Mouse (Mus musculus): ENCODE data around the gene Clock. TPM values are rescaled to one million over a fixed set of nuclear protein-coding genes. Genes with fewer than 3 reads are reported as not detected.

Clock gene
- total and polyA plus RNA-seq, 2 experiments from 2014 or later, result 8.2 to 29.3 TPM

DNA sequence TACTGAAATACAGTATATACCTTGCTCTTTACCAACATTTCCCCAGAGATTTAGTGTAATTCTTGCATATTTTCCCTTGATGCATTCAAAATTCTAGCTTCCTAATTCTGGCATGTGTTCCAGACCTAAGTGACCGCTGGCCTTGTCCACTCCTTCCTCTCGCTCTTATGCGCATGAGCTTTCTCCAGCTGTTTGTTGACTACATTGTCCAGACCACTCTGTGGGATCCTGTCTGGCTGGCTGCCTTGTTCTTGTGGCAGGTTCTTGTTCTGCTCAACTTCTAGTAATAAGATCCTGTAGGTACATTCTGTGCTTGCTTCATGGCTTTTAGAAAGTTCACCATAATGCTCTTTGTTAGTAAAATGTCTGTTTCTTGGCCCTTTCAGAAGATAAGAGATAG, 101.4 kb downstream of the Clock start:
- Histone ChIP-seq H3K4me3 (ENCODE audit: low read depth, low read length) (no peak overlapping the region), H3K9ac (replicated peaks; ENCODE audit: low read depth, low read length) (no peak overlapping the region), H3K27me3 (ENCODE audit: control insufficient read depth, insufficient read depth, low read length) (no peaks in the 10 kb centered on the region), H3K36me3 (replicated peaks; ENCODE audit: control insufficient read depth, insufficient read depth, low read length) (peaks cover 75% of the 10 kb centered on the region), H3K27ac (ENCODE audit: low read depth) (no peak overlapping the region), H3K9me3 (replicated peaks; ENCODE audit: control insufficient read depth, low read length) (no peaks in the 10 kb centered on the region), H3K4me2 (ENCODE audit: low read depth, low read length) (no peak overlapping the region), H3K4me1 (ENCODE audit: control insufficient read depth, insufficient read depth) (no peaks in the 10 kb centered on the region)
- TF ChIP-seq EP300 (IDR thresholded peaks at IDR 0.05; ENCODE audit: low read depth) (no peak), CTCF (IDR thresholded peaks at IDR 0.05; ENCODE audit: low read depth) (no peak)
- 58% methylated on average over 3 of the region's 3 CpGs for WGBS
- ATAC-seq (ENCODE audit: insufficient read depth, low read depth) (no peak), DNase-seq (ENCODE audit: low spot score) (peak; percentile 26)

DNA sequence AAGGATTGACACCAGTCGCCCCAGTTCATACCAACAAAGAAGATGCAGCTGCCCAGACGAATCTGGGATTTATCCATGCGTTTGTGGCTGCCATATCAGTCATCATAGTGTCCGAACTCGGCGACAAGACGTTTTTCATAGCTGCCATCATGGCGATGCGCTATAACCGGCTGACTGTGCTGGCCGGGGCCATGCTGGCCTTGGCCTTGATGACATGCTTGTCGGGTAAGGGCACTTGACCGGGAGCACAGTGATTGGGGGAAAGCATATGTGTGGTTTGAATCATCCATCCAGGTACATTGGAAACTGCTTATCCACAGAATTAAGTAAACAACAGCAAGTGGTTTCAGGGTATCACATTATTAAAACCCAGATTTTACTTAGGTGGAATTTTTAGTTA, 105.2 kb downstream of the Clock start:
- 87% methylated on average over 13 of the region's 13 CpGs for WGBS
- DNase-seq (ENCODE audit: low spot score), result no peak
- Histone ChIP-seq H3K4me1 (ENCODE audit: control insufficient read depth, insufficient read depth) (no peaks in the 10 kb centered on the region), H3K27ac (ENCODE audit: low read depth) (no peak overlapping the region), H3K27me3 (ENCODE audit: control insufficient read depth, insufficient read depth, low read length) (no peaks in the 10 kb centered on the region), H3K4me2 (ENCODE audit: low read depth, low read length) (no peak overlapping the region), H3K9me3 (replicated peaks; ENCODE audit: control insufficient read depth, low read length) (no peaks in the 10 kb centered on the region), H3K9ac (replicated peaks; ENCODE audit: low read depth, low read length) (no peak overlapping the region), H3K36me3 (replicated peaks; ENCODE audit: control insufficient read depth, insufficient read depth, low read length) (peaks cover 44% of the 10 kb centered on the region), H3K4me3 (ENCODE audit: low read depth, low read length) (no peak overlapping the region)
- no peak for ATAC-seq (ENCODE audit: insufficient read depth, low read depth)
- TF ChIP-seq CTCF (IDR thresholded peaks at IDR 0.05; ENCODE audit: low read depth), result no peak
- TF ChIP-seq EP300 (IDR thresholded peaks at IDR 0.05; ENCODE audit: low read depth), result no peak

GRCm38 (mm10) chr5:76194377-76194945, 110.1 kb downstream of the Clock start:
- H3K4me1 ChIP-seq (ENCODE audit: control insufficient read depth, insufficient read depth), result peaks cover 16% of the 10 kb centered on the region
- no peak for TF ChIP-seq CTCF (IDR thresholded peaks at IDR 0.05; ENCODE audit: low read depth)
- no peak for TF ChIP-seq EP300 (IDR thresholded peaks at IDR 0.05; ENCODE audit: low read depth)
- 34% methylated on average over 6 of the region's 6 CpGs for WGBS
- no peak overlapping the region for H3K4me3 ChIP-seq (ENCODE audit: low read depth, low read length)
- DNase-seq (ENCODE audit: low spot score) (peak; percentile 14), ATAC-seq (ENCODE audit: insufficient read depth, low read depth) (no peak)
- 0 out of 2 replicates have a peak overlapping the region, but pooled peaks have one; percentile 15 for H3K4me2 ChIP-seq (ENCODE audit: low read depth, low read length)
- no peaks in the 10 kb centered on the region for H3K9me3 ChIP-seq (replicated peaks; ENCODE audit: control insufficient read depth, low read length)
- H3K27ac ChIP-seq (ENCODE audit: low read depth), result peak overlapping the region; percentile 35; the same call in 1 of the 2 replicates
- H3K9ac ChIP-seq (replicated peaks; ENCODE audit: low read depth, low read length), result no peak overlapping the region
- no peaks in the 10 kb centered on the region for H3K27me3 ChIP-seq (ENCODE audit: control insufficient read depth, insufficient read depth, low read length)
- H3K36me3 ChIP-seq (replicated peaks; ENCODE audit: control insufficient read depth, insufficient read depth, low read length), result peaks cover 7% of the 10 kb centered on the region; the same call in 1 of the 2 replicates

- Histone ChIP-seq H3K9ac (replicated peaks; ENCODE audit: low read depth, low read length) (no peak overlapping the region), H3K4me1 (ENCODE audit: control insufficient read depth, insufficient read depth) (peaks cover 16% of the 10 kb centered on the region), H3K4me2 (ENCODE audit: low read depth, low read length) (no peak overlapping the region), H3K27ac (ENCODE audit: low read depth) (no peak overlapping the region), H3K36me3 (replicated peaks; ENCODE audit: control insufficient read depth, insufficient read depth, low read length) (0 out of 2 replicates have a peak, but pooled peaks cover 4% of the 10 kb centered on the region), H3K4me3 (ENCODE audit: low read depth, low read length) (no peak overlapping the region), H3K9me3 (replicated peaks; ENCODE audit: control insufficient read depth, low read length) (no peaks in the 10 kb centered on the region), H3K27me3 (ENCODE audit: control insufficient read depth, insufficient read depth, low read length) (no peaks in the 10 kb centered on the region)
- no peak for ATAC-seq (ENCODE audit: insufficient read depth, low read depth)
- TF ChIP-seq EP300 (IDR thresholded peaks at IDR 0.05; ENCODE audit: low read depth) (no peak), CTCF (IDR thresholded peaks at IDR 0.05; ENCODE audit: low read depth) (no peak)
- no peak for DNase-seq (ENCODE audit: low spot score)
These were observed 111.5 kb downstream of the Clock start for GRCm38 (mm10) chr5:76193075-76193474.

DNA sequence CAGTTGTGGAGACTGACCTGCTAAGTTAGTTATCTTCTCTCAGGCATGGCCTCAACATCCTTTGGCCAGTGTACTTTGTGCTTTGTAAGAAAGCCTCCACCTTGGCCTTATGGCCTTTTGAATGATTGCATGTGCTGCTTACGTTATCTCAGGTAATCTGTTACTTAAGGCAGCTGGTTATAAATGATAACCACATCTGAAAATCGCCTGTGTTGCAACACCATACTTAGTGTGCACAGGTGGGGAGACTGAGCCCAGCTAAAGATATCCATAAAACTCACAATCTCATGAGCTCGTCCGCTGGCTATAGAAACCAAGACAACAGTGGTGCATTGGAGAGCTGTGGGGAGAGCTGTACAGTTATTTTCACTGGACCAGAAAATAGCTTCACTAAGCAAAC, 114.0 kb downstream of the Clock start:
- Histone ChIP-seq H3K36me3 (replicated peaks; ENCODE audit: control insufficient read depth, insufficient read depth, low read length) (no peaks in the 10 kb centered on the region), H3K4me1 (ENCODE audit: control insufficient read depth, insufficient read depth) (peaks cover 26% of the 10 kb centered on the region), H3K4me3 (ENCODE audit: low read depth, low read length) (no peak overlapping the region), H3K4me2 (ENCODE audit: low read depth, low read length) (no peak overlapping the region), H3K9me3 (replicated peaks; ENCODE audit: control insufficient read depth, low read length) (no peaks in the 10 kb centered on the region), H3K27me3 (ENCODE audit: control insufficient read depth, insufficient read depth, low read length) (no peaks in the 10 kb centered on the region), H3K9ac (replicated peaks; ENCODE audit: low read depth, low read length) (no peak overlapping the region), H3K27ac (ENCODE audit: low read depth) (no peak overlapping the region)
- no peak for TF ChIP-seq EP300 (IDR thresholded peaks at IDR 0.05; ENCODE audit: low read depth)
- no peak for TF ChIP-seq CTCF (IDR thresholded peaks at IDR 0.05; ENCODE audit: low read depth)
- WGBS, result 82% methylated on average over 4 of the region's 4 CpGs
- ATAC-seq (ENCODE audit: insufficient read depth, low read depth), result no peak
- no peak for DNase-seq (ENCODE audit: low spot score)

- Histone ChIP-seq H3K27me3 (ENCODE audit: control insufficient read depth, insufficient read depth, low read length) (no peaks in the 10 kb centered on the region), H3K4me3 (ENCODE audit: low read depth, low read length) (no peak overlapping the region), H3K4me2 (ENCODE audit: low read depth, low read length) (peak overlapping the region; percentile 8; the same call in 1 of the 2 replicates), H3K27ac (ENCODE audit: low read depth) (no peak overlapping the region), H3K9ac (replicated peaks; ENCODE audit: low read depth, low read length) (no peak overlapping the region), H3K9me3 (replicated peaks; ENCODE audit: control insufficient read depth, low read length) (no peaks in the 10 kb centered on the region), H3K4me1 (ENCODE audit: control insufficient read depth, insufficient read depth) (peaks cover 25% of the 10 kb centered on the region), H3K36me3 (replicated peaks; ENCODE audit: control insufficient read depth, insufficient read depth, low read length) (no peaks in the 10 kb centered on the region)
- ATAC-seq (ENCODE audit: insufficient read depth, low read depth) (no peak), DNase-seq (ENCODE audit: low spot score) (no peak)
- no peak for TF ChIP-seq EP300 (IDR thresholded peaks at IDR 0.05; ENCODE audit: low read depth)
- no peak for TF ChIP-seq CTCF (IDR thresholded peaks at IDR 0.05; ENCODE audit: low read depth)
- WGBS, result 18% methylated on average over 5 of the region's 5 CpGs
These were observed 116.7 kb downstream of the Clock start for GRCm38 (mm10) chr5:76187885-76188284.
